ENCODE assay signal across 24 mouse cellular contexts in the genomic region with DNA sequence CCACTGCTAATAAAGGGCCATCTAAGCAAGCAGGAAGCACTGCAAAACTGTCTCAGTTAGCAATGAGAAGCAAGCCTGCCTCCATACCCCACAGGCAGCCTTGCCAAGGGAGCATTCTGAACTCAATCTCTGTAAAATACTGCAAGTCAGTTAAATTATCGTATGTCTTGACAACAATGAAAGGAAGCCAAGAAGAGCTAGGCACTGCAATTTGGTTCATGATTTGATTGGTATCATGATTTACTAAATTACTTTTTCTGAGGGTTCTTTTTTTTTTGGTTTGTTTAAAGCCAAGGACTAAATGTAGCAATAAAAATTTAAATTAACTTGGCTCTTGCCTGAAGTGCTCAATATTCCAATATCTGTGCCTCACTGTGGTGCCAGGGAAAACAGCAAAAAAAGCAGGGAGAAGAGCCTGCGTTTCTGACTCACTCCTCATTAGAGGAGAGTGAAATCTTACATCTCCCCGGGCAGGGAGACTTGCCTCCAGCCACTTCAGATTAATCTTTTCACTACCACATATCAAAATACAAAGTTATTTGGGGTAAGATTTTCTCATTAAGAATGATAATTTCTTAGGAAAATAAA. TPM values are rescaled to one million over a fixed set of nuclear protein-coding genes. Genes with fewer than 3 reads are reported as not detected.
DNase-seq lines count a peak whose midpoint lies in the region; ATAC-seq lines count a peak whose summit lies in the region.
"Had no signal": no experiment of that assay in that cellular context is flagged by ENCODE, and none has a peak within 500 bp of the region (broad histone marks: within the 10 kb centered on the region; RNA-seq: fewer than 3 reads in every experiment).

No protein-coding gene starts in this region.

- WGBS in forebrain, embryonic 15.5 days: 40% methylated on average over 3 of the region's 3 CpGs
- 74% methylated on average over 3 of the region's 3 CpGs for WGBS in forebrain, embryonic 12.5 days
- 51% methylated on average over 3 of the region's 3 CpGs for WGBS in hindbrain, embryonic 16.5 days
- WGBS in hindbrain, embryonic 11.5 days: 95% methylated on average over 3 of the region's 3 CpGs

- peak overlapping the region; percentile 24; the same call in 1 of the 2 replicates for H3K27ac ChIP-seq in forebrain, embryonic 15.5 days (replicated peaks)
- H3K27ac ChIP-seq in forebrain, embryonic 12.5 days: no peak overlapping the region
- peak overlapping the region; percentile 34; the same call in 1 of the 2 replicates for H3K27ac ChIP-seq in hindbrain, embryonic 16.5 days (ENCODE audit: low read depth, low read length)
- no peak overlapping the region for H3K27ac ChIP-seq in hindbrain, embryonic 11.5 days (ENCODE audit: low read depth, low read length)
- H3K27ac ChIP-seq: embryonic facial prominence, embryonic 10.5 days; heart, adult 2 months; limb, embryonic 15.5 days; liver, embryonic 15.5 days; lung, embryonic 15.5 days; stomach, embryonic 15.5 days had no signal

- H3K9me3 ChIP-seq in forebrain, embryonic 15.5 days: no peaks in the 10 kb centered on the region
- H3K9me3 ChIP-seq in forebrain, embryonic 12.5 days: no peaks in the 10 kb centered on the region
- no peaks in the 10 kb centered on the region for H3K9me3 ChIP-seq in hindbrain, embryonic 16.5 days (ENCODE audit: control insufficient read depth, low read length)
- H3K9me3 ChIP-seq in hindbrain, embryonic 11.5 days (ENCODE audit: control insufficient read depth, low read length): no peaks in the 10 kb centered on the region
- H3K9me3 ChIP-seq: embryonic facial prominence, embryonic 10.5 days; limb, embryonic 15.5 days; liver, embryonic 15.5 days; lung, embryonic 15.5 days; stomach, embryonic 15.5 days had no signal

- peak; percentile 35; the same call in 1 of the 2 replicates for ATAC-seq in forebrain, embryonic 15.5 days (replicated peaks)
- ATAC-seq in forebrain, embryonic 12.5 days (ENCODE audit: low FRiP score): no peak
- ATAC-seq in hindbrain, embryonic 16.5 days: peak; percentile 63; the same call in 1 of the 2 replicates
- ATAC-seq in hindbrain, embryonic 11.5 days (ENCODE audit: low FRiP score): no peak
- ATAC-seq: inflammation-experienced regulatory T-cells, adult 6 months had no signal

- H3K9ac ChIP-seq in forebrain, embryonic 15.5 days (replicated peaks): no peak overlapping the region
- no peak overlapping the region for H3K9ac ChIP-seq in forebrain, embryonic 12.5 days
- no peak overlapping the region for H3K9ac ChIP-seq in hindbrain, embryonic 16.5 days (ENCODE audit: low read depth, low read length)
- no peak overlapping the region for H3K9ac ChIP-seq in hindbrain, embryonic 11.5 days (ENCODE audit: low read depth, low read length)
- H3K9ac ChIP-seq: limb, embryonic 15.5 days; liver, embryonic 15.5 days; lung, embryonic 15.5 days; stomach, embryonic 15.5 days had no signal

- H3K4me2 ChIP-seq in forebrain, embryonic 15.5 days (replicated peaks): no peak overlapping the region
- H3K4me2 ChIP-seq in forebrain, embryonic 12.5 days: no peak overlapping the region
- no peak overlapping the region for H3K4me2 ChIP-seq in hindbrain, embryonic 16.5 days (ENCODE audit: low read length)
- no peak overlapping the region for H3K4me2 ChIP-seq in hindbrain, embryonic 11.5 days (replicated peaks; ENCODE audit: low read depth, low read length)
- H3K4me2 ChIP-seq: limb, embryonic 15.5 days; liver, embryonic 15.5 days; lung, embryonic 15.5 days; stomach, embryonic 15.5 days had no signal

- H3K36me3 ChIP-seq in forebrain, embryonic 15.5 days: no peaks in the 10 kb centered on the region
- no peaks in the 10 kb centered on the region for H3K36me3 ChIP-seq in forebrain, embryonic 12.5 days (replicated peaks)
- H3K36me3 ChIP-seq in hindbrain, embryonic 16.5 days (ENCODE audit: control insufficient read depth, insufficient read depth, low read length): no peaks in the 10 kb centered on the region
- H3K36me3 ChIP-seq in hindbrain, embryonic 11.5 days (ENCODE audit: control insufficient read depth, insufficient read depth, low read length): no peaks in the 10 kb centered on the region
- H3K36me3 ChIP-seq: embryonic facial prominence, embryonic 10.5 days; limb, embryonic 15.5 days; liver, embryonic 15.5 days; lung, embryonic 15.5 days; stomach, embryonic 15.5 days had no signal

- no peaks in the 10 kb centered on the region for H3K27me3 ChIP-seq in forebrain, embryonic 15.5 days
- no peaks in the 10 kb centered on the region for H3K27me3 ChIP-seq in forebrain, embryonic 12.5 days
- no peaks in the 10 kb centered on the region for H3K27me3 ChIP-seq in hindbrain, embryonic 16.5 days (replicated peaks; ENCODE audit: control insufficient read depth, insufficient read depth, low read length)
- H3K27me3 ChIP-seq in hindbrain, embryonic 11.5 days (ENCODE audit: control insufficient read depth, insufficient read depth, low read length): no peaks in the 10 kb centered on the region
- H3K27me3 ChIP-seq: limb, embryonic 15.5 days; liver, embryonic 15.5 days; lung, embryonic 15.5 days; stomach, embryonic 15.5 days had no signal

- no peak for DNase-seq in hindbrain, embryonic 11.5 days (ENCODE audit: low spot score)
- DNase-seq in brain, embryonic 18.5 days (ENCODE audit: low read depth, low spot score): peak; percentile 54
- DNase-seq in telencephalon, adult 2 months (ENCODE audit: low read depth, low spot score): peak; percentile 28
- DNase-seq in frontal cortex, postnatal 14 days (ENCODE audit: low spot score in 2 of 2): no peak
- DNase-seq: adrenal gland, postnatal 14 days; cerebellum, adult 11 months; cerebellum, adult 9-11 months; gastrocnemius, postnatal 36 days; heart, adult 2 months; kidney, adult 18-20 months; left cerebral cortex, postnatal 4 days; lung, postnatal 36 days; thymus, adult 18-20 months; thymus, postnatal 4 days had no signal

- H3K4me3 ChIP-seq in forebrain, embryonic 15.5 days: no peak overlapping the region
- H3K4me3 ChIP-seq in forebrain, embryonic 12.5 days (replicated peaks): no peak overlapping the region
- no peak overlapping the region for H3K4me3 ChIP-seq in hindbrain, embryonic 16.5 days (ENCODE audit: low read length)
- H3K4me3 ChIP-seq in hindbrain, embryonic 11.5 days (ENCODE audit: low read depth, low read length): no peak overlapping the region
- H3K4me3 ChIP-seq: embryonic facial prominence, embryonic 10.5 days; heart, adult 2 months; limb, embryonic 15.5 days; liver, embryonic 15.5 days; lung, embryonic 15.5 days; megakaryocyte, embryonic 14.5 days; stomach, embryonic 15.5 days had no signal

- H3K4me1 ChIP-seq in forebrain, embryonic 15.5 days: peaks cover 8% of the 10 kb centered on the region
- H3K4me1 ChIP-seq in forebrain, embryonic 12.5 days: no peaks in the 10 kb centered on the region
- H3K4me1 ChIP-seq in hindbrain, embryonic 16.5 days (ENCODE audit: control insufficient read depth, insufficient read depth, low read depth, low read length): no peaks in the 10 kb centered on the region
- no peaks in the 10 kb centered on the region for H3K4me1 ChIP-seq in hindbrain, embryonic 11.5 days (replicated peaks; ENCODE audit: control insufficient read depth, insufficient read depth, low read length)
- H3K4me1 ChIP-seq: limb, embryonic 15.5 days; liver, embryonic 15.5 days; lung, embryonic 15.5 days; stomach, embryonic 15.5 days had no signal

RNA-seq across cellular contexts. Expression of a gene that starts 28.3 kb away (rescaled TPM):
- 34.3 and 34.7 TPM in 2 replicates for polyA plus RNA-seq in forebrain, embryonic 15.5 days (2015; fragmentation: Nextera tagmentation; extraction: Ambion mirVana)
- polyA plus RNA-seq in forebrain, embryonic 12.5 days (2016; fragmentation: Nextera tagmentation; extraction: Ambion mirVana): 36.1 and 36.7 TPM in 2 replicates
- 27.9 and 28.4 TPM in 2 replicates for polyA plus RNA-seq in hindbrain, embryonic 16.5 days (2015; fragmentation: Nextera tagmentation; extraction: Ambion mirVana)
- polyA plus RNA-seq in hindbrain, embryonic 11.5 days (2014; fragmentation: Nextera tagmentation; extraction: Ambion mirVana): 38.9 and 40.9 TPM in 2 replicates

RNA-seq across cellular contexts. Expression of a gene that starts 44.8 kb away (rescaled TPM):
- polyA plus RNA-seq in forebrain, embryonic 15.5 days (2015; fragmentation: Nextera tagmentation; extraction: Ambion mirVana): 103 and 111 TPM in 2 replicates
- 55.3 and 60.0 TPM in 2 replicates for polyA plus RNA-seq in forebrain, embryonic 12.5 days (2016; fragmentation: Nextera tagmentation; extraction: Ambion mirVana)
- 176 and 178 TPM in 2 replicates for polyA plus RNA-seq in hindbrain, embryonic 16.5 days (2015; fragmentation: Nextera tagmentation; extraction: Ambion mirVana)
- 45.1 and 49.6 TPM in 2 replicates for polyA plus RNA-seq in hindbrain, embryonic 11.5 days (2014; fragmentation: Nextera tagmentation; extraction: Ambion mirVana)

Comparison
In these comparisons a context has a peak if more than half of its experiments do, and no peak if none do; other contexts are left out.
1. ATAC-seq: peak in forebrain, embryonic 15.5 days (single experiment) and hindbrain, embryonic 16.5 days (single experiment); none in forebrain, embryonic 12.5 days (single experiment) and hindbrain, embryonic 11.5 days (single experiment).
2. H3K27ac ChIP-seq: peak in forebrain, embryonic 15.5 days (single experiment) and hindbrain, embryonic 16.5 days (single experiment); none in forebrain, embryonic 12.5 days (single experiment) and hindbrain, embryonic 11.5 days (single experiment).
3. DNase-seq: peak in brain, embryonic 18.5 days (single experiment) and telencephalon, adult 2 months (single experiment); none in hindbrain, embryonic 11.5 days (single experiment) and frontal cortex, postnatal 14 days (0 of 2).